Mouse (Mus musculus) kidney, adult 2 months (tissue): ENCODE data around the gene Hoxb4.

Source experiments
- CTCF ChIP-seq: fragments of 200-500 bp; conservative IDR thresholded peaks from 2 replicates; pipeline ENCODE4 v1.5.1; 2011; ENCODE audit warnings: low read depth, mild to moderate bottlenecking, control low read depth, low read length, moderate library complexity, mixed read lengths; ENCODE audit not compliant: insufficient read depth, insufficient read length
- POLR2A ChIP-seq: fragments of 200-500 bp; IDR thresholded peaks from one replicate; pipeline ENCODE4 v1.6.1; 2011; ENCODE audit warnings: low read depth, low read length, control low read depth

GRCm38 (mm10) chr11:96354376-96354775 lies 36.3 kb downstream of the Hoxb4 start:
- no peak for TF ChIP-seq CTCF
- TF ChIP-seq POLR2A = no peak
